Mouse (Mus musculus): ENCODE results near the gene Samd3. TPM values are rescaled to one million over a fixed set of nuclear protein-coding genes. Genes with fewer than 3 reads are reported as not detected.

The Samd3 gene
- total RNA-seq, 4 experiments from 2014 or later, result 0.12 to 0.32 (median 0.25) TPM

DNA sequence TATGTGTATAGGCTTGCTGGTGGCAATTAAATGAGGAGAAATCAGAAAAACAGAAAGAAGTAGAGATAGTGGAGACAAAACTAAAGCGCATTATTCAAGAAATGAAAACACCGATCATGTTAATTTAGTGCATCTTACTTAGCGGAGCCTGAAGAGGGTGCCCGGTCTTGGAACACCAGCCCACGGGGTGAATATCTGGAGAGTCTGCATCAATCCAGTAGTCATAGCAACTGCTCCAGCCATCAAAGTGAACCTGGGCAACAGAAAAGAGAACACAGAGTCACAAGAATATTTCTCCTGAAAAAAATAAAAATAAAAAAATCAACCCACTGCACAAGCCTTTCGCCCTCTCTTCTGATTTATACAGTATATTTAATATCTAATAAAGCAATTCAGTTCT, 74.0 kb downstream of the Samd3 start:
- no peak for DNase-seq

- no peak for DNase-seq
Measured at GRCm38 (mm10) chr10:26314327-26314726, 84.8 kb downstream of the Samd3 start.

DNA sequence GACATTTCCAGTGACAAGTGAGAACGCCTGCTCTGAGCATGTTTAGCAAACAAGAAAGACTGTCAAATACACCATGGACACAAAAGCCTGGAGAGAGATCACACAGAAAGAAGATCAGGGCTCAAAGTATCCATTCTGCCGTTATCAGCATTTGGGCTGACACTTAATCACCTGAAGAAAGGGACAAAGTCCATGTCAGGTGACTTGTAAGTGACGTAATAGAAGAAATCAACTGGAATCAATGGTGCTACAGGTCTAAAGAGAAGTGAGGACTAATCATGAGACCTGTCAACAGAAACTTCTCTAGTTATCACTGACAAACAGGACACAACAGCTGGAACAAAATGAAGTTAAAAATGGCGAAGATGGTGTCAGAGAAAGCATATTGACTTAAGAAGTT, 91.2 kb downstream of the Samd3 start:
- DNase-seq, result no peak

Other genes starting within 250 kb of the Samd3 start
- gene Gm9767, start 151.5 kb upstream of the Samd3 start, total RNA-seq (2022), result 1 to 10 TPM in 2 of 4 experiments, under 1 TPM in 2; 0.35 to 2.6 (median 1.3) TPM
- gene Tmem200a, start 150.7 kb upstream of the Samd3 start, total RNA-seq (2022), result 100 to 1,000 TPM in 2 of 4 experiments, 10 to 100 TPM in 2; 55.0 to 147 (median 101) TPM
- gene L3mbtl3, start 146.3 kb downstream of the Samd3 start, total RNA-seq (2022), result 10 to 100 TPM; 13.5 to 18.0 (median 15.4) TPM